Mouse (Mus musculus) central nervous system, embryonic 11.5 days (tissue): Measurements from ENCODE around the gene Eif2b1. TPM values are rescaled to one million over a fixed set of nuclear protein-coding genes. Genes with fewer than 3 reads are reported as not detected.

Experiments
- polyA plus RNA-seq: library from polyadenylated mRNA; depleted of rRNA; stranded (reverse); fragments of >200 nt; gene quantifications from 2 replicates; pipeline ENCODE4 v1.2.3, GENCODE M21; 2012; rRNA removed

Gene Eif2b1
- polyA plus RNA-seq: 38.9 and 52.8 TPM in 2 replicates

DNA sequence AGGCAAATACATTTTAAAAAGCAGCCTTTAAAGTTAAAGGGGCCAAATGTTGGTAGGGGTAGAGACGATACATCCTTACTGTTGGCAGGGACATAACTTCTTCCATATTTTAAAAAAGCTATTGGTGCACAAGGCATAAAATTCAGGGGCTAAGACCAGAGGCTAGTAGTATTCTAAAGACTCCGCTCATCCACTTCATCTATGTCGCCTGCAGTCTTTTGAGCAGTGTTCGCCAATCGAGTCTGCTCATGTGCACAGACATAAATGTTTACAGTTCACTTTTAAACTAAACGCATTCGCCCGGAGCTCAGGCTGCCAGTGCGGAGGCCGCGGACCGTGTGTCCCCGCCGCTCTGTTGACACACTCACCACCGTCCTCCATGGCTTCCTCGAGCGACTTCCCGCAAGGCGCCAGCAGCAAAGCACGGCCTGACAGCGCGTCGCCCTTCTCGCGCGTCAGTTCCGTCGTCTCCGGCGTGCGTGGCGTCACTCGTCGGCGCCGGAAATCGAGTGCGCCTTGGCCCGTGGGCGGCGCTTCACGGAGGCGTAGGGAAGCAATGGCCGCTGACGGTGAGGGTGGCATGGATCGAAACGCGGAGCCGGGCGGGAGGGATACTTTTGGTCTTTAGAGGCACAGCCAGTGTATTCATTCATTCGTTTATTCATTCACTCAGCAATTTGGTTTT, at the start of gene Eif2b1, which contains the start of gene Gtf2h3:
TSS of gene Eif2b1 (minus strand) at position 499 of the 685 bp plus-strand sequence.
TSS of gene Gtf2h3 (plus strand) at position 508 of the 685 bp plus-strand sequence.

DNA sequence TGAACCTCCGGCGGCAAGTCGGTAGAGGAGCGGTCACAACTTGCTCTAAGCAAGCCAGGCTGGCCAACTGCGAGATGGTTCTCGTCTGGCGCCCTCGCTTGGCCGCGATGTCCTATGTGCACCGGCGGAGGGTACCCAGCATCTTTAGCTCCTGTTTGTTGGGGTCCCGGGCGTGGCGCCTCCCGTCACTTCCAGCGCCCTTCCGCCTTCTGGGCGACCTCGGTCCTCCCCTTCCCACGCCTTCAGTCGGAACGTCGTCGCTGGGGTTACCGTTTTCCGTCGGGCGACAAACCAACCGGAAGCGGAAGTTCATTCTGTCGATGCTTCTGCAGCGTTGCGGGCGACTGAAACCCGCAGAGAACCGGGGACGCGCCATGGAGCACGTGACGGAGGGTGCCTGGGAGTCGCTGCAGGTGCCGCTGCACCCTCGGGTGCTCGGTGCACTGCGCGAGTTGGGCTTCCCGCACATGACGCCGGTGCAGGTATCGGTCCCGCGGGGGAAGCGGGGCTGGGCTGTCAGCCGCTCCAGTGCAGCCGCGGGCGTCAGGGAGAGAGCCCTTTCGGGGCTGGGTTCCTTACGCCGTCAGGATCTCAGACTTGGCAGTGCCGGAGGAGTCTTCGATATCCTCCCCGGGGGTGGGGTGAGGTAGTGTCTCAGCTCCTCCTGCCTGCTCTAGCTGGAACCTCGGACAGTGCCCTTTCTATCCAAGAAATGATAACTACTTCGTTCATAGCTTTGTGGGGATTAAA, 26.2 kb downstream of the Eif2b1 start, which contains the start of gene Ddx55:
TSS of gene Ddx55 (plus strand) at position 307 of the 750 bp plus-strand sequence.

DNA sequence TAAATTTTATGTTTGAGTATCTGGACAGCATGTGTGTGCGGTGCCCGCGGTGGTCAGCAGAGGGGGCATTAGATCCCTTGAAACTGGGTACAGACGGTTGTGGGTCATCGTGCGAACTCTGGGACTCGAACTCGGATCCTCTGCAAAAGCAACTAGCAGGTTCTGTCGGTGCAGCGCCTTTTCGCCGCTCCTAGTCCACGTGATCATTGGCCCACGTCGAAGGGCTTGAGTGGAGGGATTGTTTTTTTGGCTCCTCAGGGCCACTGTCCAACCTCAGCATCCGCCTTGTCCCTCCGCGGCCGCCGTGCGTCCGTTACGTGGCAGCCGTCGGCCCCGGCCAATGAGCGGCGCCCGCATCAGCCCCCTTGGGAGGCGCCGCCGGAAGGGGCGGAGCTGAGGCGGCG, 38.5 kb downstream of the Eif2b1 start, which contains the start of gene Tmed2:
TSS of gene Tmed2 (plus strand) at position 313 of the 404 bp plus-strand sequence.

DNA sequence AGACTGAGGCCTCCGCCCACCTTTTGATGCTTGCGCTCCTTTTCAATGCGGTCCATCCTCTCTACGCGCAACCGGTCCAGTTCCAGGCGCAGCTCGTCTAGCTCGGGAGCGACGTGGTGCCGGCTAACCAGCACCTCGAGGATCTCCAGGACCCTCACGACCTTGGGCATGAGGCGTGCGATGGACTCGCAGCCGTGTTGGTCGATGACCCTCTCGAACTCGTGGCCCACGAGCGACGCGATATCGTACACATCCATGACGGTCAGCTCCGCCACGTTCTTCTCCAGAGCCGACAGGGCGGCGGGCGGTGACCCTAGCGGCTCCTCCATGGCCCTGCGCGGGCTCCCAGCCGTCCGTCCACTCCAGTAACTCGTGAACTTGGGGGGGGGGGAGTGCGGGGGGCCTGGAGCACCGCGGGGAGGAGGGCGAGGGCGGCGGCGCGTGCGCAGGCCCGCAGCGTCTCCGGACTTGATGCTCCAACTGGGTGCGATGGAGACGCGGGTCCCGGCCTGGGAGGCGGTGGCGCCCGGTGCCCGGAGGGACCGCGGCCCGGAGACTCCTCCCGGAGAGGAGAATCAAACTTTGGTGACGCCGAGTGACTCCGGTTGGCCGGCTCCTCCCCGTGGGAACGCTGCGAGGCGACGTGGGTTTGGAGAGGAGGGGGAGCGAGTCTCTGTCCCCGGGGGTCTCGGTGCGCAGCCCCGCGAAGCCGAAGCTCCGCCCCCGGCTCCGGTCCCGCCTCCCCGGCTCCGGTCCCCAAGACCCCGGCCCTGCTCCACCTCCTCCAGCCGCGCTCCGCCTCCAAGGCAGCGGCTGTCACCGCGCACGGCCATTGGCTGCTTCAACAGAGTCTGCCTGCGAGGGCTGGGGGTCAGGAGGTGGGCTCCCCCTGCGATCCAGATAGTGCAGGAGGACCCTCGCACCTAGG, 48.0 kb downstream of the Eif2b1 start, which contains the start of gene Rilpl1:
TSS of gene Rilpl1 (minus strand) at position 737 of the 928 bp plus-strand sequence.

Other genes starting within 250 kb of the Eif2b1 start
- 528 and 751 TPM in 2 replicates for gene Cdk2ap1, start 216.0 kb downstream of the Eif2b1 start, polyA plus RNA-seq
- 54.9 and 61.7 TPM in 2 replicates for gene Sbno1, start 153.1 kb downstream of the Eif2b1 start, polyA plus RNA-seq
- gene Kmt5a, start 139.2 kb downstream of the Eif2b1 start, polyA plus RNA-seq: 107 and 142 TPM in 2 replicates
- gene Rilpl2, start 100.8 kb downstream of the Eif2b1 start, polyA plus RNA-seq: 20.8 and 22.7 TPM in 2 replicates
- 19.5 and 35.7 TPM in 2 replicates for gene Snrnp35, start 96.0 kb downstream of the Eif2b1 start, polyA plus RNA-seq
- 19.3 and 23.0 TPM in 2 replicates for gene Rilpl1, start 47.7 kb downstream of the Eif2b1 start, polyA plus RNA-seq
- gene Tmed2, start 38.4 kb downstream of the Eif2b1 start, polyA plus RNA-seq: 115 and 224 TPM in 2 replicates
- gene Ddx55, start 26.3 kb downstream of the Eif2b1 start, polyA plus RNA-seq: 23.1 and 35.3 TPM in 2 replicates
- 94.2 and 109 TPM in 2 replicates for gene Gtf2h3, start within 50 bp of the Eif2b1 start, polyA plus RNA-seq
- 29.3 and 36.7 TPM in 2 replicates for gene Atp6v0a2, start 49.4 kb upstream of the Eif2b1 start, polyA plus RNA-seq
- gene Dnah10, start 146.0 kb upstream of the Eif2b1 start, polyA plus RNA-seq: 0.29 and 0.48 TPM in 2 replicates